Mouse (Mus musculus): ENCODE measurements around the gene D130043K22Rik.
A peak's percentile ranks its signal among the peaks of the same experiment; 100 is the strongest.
"Not testable (repeated sequence)": the region's sequence is repeated elsewhere in the genome, so short reads cannot be mapped to it uniquely, and the experiment has no call there.

The D130043K22Rik gene

GRCm38 (mm10) chr13:24832131-24832810, 12.7 kb upstream of the D130043K22Rik start:
- no peak for DNase-seq

GRCm38 (mm10) chr13:24832811-24833155, 12.2 kb upstream of the D130043K22Rik start:
- no peak for DNase-seq

- not testable (repeated sequence) for DNase-seq
Observed at GRCm38 (mm10) chr13:24837765-24838164, 7.2 kb upstream of the D130043K22Rik start.

- DNase-seq, result no peak
Observed at GRCm38 (mm10) chr13:24839831-24840230, 5.1 kb upstream of the D130043K22Rik start.

- no peak for DNase-seq
Observed at GRCm38 (mm10) chr13:24841702-24842101, 3.2 kb upstream of the D130043K22Rik start.

- no peak for DNase-seq
Observed at GRCm38 (mm10) chr13:24849318-24849717, 4.4 kb downstream of the D130043K22Rik start.

- no peak for DNase-seq
Observed at GRCm38 (mm10) chr13:24851989-24852388, 7.1 kb downstream of the D130043K22Rik start.

GRCm38 (mm10) chr13:24852570-24852969, 7.6 kb downstream of the D130043K22Rik start:
- DNase-seq, result no peak

- DNase-seq, result no peak
Observed at GRCm38 (mm10) chr13:24859115-24859514, 14.2 kb downstream of the D130043K22Rik start.

GRCm38 (mm10) chr13:24861084-24861483, 16.1 kb downstream of the D130043K22Rik start:
- DNase-seq, result no peak

GRCm38 (mm10) chr13:24862021-24862420, 17.1 kb downstream of the D130043K22Rik start:
- DNase-seq, result no peak

GRCm38 (mm10) chr13:24862520-24862919, 17.6 kb downstream of the D130043K22Rik start:
- peak; percentile 56 for DNase-seq

- no peak for DNase-seq
Observed at GRCm38 (mm10) chr13:24866430-24867402, 21.8 kb downstream of the D130043K22Rik start.

GRCm38 (mm10) chr13:24867789-24868188, 22.9 kb downstream of the D130043K22Rik start:
- DNase-seq, result no peak

GRCm38 (mm10) chr13:24868233-24868632, 23.3 kb downstream of the D130043K22Rik start:
- DNase-seq, result no peak

GRCm38 (mm10) chr13:24879359-24880040, 34.6 kb downstream of the D130043K22Rik start:
- no peak for DNase-seq

GRCm38 (mm10) chr13:24880208-24880607, 35.3 kb downstream of the D130043K22Rik start:
- DNase-seq, result no peak

GRCm38 (mm10) chr13:24880704-24881103, 35.8 kb downstream of the D130043K22Rik start:
- DNase-seq, result no peak

- DNase-seq, result no peak
Observed at GRCm38 (mm10) chr13:24882411-24882810, 37.5 kb downstream of the D130043K22Rik start.

- DNase-seq, result no peak
Observed at GRCm38 (mm10) chr13:24889554-24889953, 44.6 kb downstream of the D130043K22Rik start.

- no peak for DNase-seq
Observed at GRCm38 (mm10) chr13:24892516-24892915, 47.6 kb downstream of the D130043K22Rik start.

- no peak for DNase-seq
Observed at GRCm38 (mm10) chr13:24893880-24894279, 48.9 kb downstream of the D130043K22Rik start.

GRCm38 (mm10) chr13:24901916-24902315, 57.0 kb downstream of the D130043K22Rik start:
- DNase-seq, result no peak

Data from cerebellum, adult 8-10 months (tissue).